Mouse (Mus musculus): ENCODE measurements at regions not wholly inside any gene's neighbourhood (a gene's known extent, or its start where the extent isn't known, plus 50 kb on each side); places are given as distances from the start of the nearest gene placed in this dataset.

GRCm38 (mm10) chr16:50753612-50754389 is 162.8 kb upstream of the Ccdc54 start:
- Histone ChIP-seq H3K4me2 (ENCODE audit: low read length) (no peak overlapping the region), H3K9ac (ENCODE audit: low read length) (no peak overlapping the region), H3K4me3 (ENCODE audit: low read depth, low read length) (no peak overlapping the region), H3K9me3 (ENCODE audit: control insufficient read depth, low read length) (no peaks in the 10 kb centered on the region), H3K27me3 (replicated peaks; ENCODE audit: control insufficient read depth, insufficient read depth, low read length) (no peaks in the 10 kb centered on the region), H3K27ac (ENCODE audit: low read depth) (no peak overlapping the region; the same call in 1 of the 2 replicates), H3K4me1 (replicated peaks; ENCODE audit: control insufficient read depth, insufficient read depth, low read length) (peaks cover 19% of the 10 kb centered on the region; the same call in 1 of the 2 replicates), H3K36me3 (ENCODE audit: control insufficient read depth, insufficient read depth, low read length) (no peaks in the 10 kb centered on the region)
- WGBS = 5% methylated on average over 3 of the region's 3 CpGs
- ATAC-seq (replicated peaks; ENCODE audit: low FRiP score, low TSS enrichment, low read depth) = no peak
- peak; percentile 61 for DNase-seq (ENCODE audit: low spot score)

DNA sequence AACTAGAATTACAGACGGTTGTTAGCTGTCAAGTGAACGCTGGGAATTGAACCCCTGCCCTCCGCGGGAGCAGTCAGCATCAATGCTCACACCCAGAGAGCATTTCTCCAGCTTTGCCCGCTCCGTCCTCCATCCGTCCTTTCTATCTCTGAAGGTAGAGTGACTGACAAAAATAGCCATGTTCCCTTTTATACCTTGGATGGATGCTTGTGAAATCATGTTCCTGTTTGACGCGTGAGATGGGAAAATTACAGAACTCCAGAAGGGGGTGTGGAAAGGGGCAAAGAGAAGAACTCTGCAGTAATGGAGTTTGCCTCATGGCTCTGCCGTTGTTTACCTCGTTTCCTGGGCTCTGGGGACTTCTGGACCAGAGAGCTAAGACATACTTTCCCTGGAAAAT is 162.1 kb upstream of the Ccdc54 start:
- Histone ChIP-seq H3K27me3 (replicated peaks; ENCODE audit: control insufficient read depth, insufficient read depth, low read length) (no peaks in the 10 kb centered on the region), H3K36me3 (ENCODE audit: control insufficient read depth, insufficient read depth, low read length) (no peaks in the 10 kb centered on the region), H3K4me3 (ENCODE audit: low read depth, low read length) (no peak overlapping the region), H3K4me2 (ENCODE audit: low read length) (no peak overlapping the region), H3K9ac (ENCODE audit: low read length) (no peak overlapping the region), H3K4me1 (replicated peaks; ENCODE audit: control insufficient read depth, insufficient read depth, low read length) (peaks cover 19% of the 10 kb centered on the region; the same call in 1 of the 2 replicates), H3K9me3 (ENCODE audit: control insufficient read depth, low read length) (no peaks in the 10 kb centered on the region), H3K27ac (ENCODE audit: low read depth) (no peak overlapping the region)
- no peak for DNase-seq (ENCODE audit: low spot score)
- ATAC-seq (replicated peaks; ENCODE audit: low FRiP score, low TSS enrichment, low read depth) = no peak
- WGBS = 82% methylated on average over 11 of the region's 11 CpGs

GRCm38 (mm10) chr16:50752277-50752600 is 161.3 kb upstream of the Ccdc54 start:
- Histone ChIP-seq H3K9me3 (ENCODE audit: control insufficient read depth, low read length) (no peaks in the 10 kb centered on the region), H3K9ac (ENCODE audit: low read length) (no peak overlapping the region), H3K27ac (ENCODE audit: low read depth) (no peak overlapping the region), H3K4me2 (ENCODE audit: low read length) (no peak overlapping the region), H3K27me3 (replicated peaks; ENCODE audit: control insufficient read depth, insufficient read depth, low read length) (no peaks in the 10 kb centered on the region), H3K4me3 (ENCODE audit: low read depth, low read length) (no peak overlapping the region), H3K4me1 (replicated peaks; ENCODE audit: control insufficient read depth, insufficient read depth, low read length) (peaks cover 19% of the 10 kb centered on the region; the same call in 1 of the 2 replicates), H3K36me3 (ENCODE audit: control insufficient read depth, insufficient read depth, low read length) (no peaks in the 10 kb centered on the region)
- DNase-seq (ENCODE audit: low spot score) = no peak
- WGBS = 71% methylated on average over 10 of the region's 10 CpGs
- ATAC-seq (replicated peaks; ENCODE audit: low FRiP score, low TSS enrichment, low read depth) = no peak

- no peak for DNase-seq (ENCODE audit: low spot score)
- Histone ChIP-seq H3K4me1 (replicated peaks; ENCODE audit: control insufficient read depth, insufficient read depth, low read length) (peaks cover 19% of the 10 kb centered on the region; the same call in 1 of the 2 replicates), H3K4me3 (ENCODE audit: low read depth, low read length) (no peak overlapping the region), H3K27me3 (replicated peaks; ENCODE audit: control insufficient read depth, insufficient read depth, low read length) (no peaks in the 10 kb centered on the region), H3K9ac (ENCODE audit: low read length) (no peak overlapping the region), H3K27ac (ENCODE audit: low read depth) (no peak overlapping the region), H3K36me3 (ENCODE audit: control insufficient read depth, insufficient read depth, low read length) (no peaks in the 10 kb centered on the region), H3K9me3 (ENCODE audit: control insufficient read depth, low read length) (no peaks in the 10 kb centered on the region), H3K4me2 (ENCODE audit: low read length) (no peak overlapping the region)
- no peak for ATAC-seq (replicated peaks; ENCODE audit: low FRiP score, low TSS enrichment, low read depth)
- WGBS = 68% methylated on average over 9 of the region's 9 CpGs
Measured at GRCm38 (mm10) chr16:50751495-50752276, 160.7 kb upstream of the Ccdc54 start.

DNA sequence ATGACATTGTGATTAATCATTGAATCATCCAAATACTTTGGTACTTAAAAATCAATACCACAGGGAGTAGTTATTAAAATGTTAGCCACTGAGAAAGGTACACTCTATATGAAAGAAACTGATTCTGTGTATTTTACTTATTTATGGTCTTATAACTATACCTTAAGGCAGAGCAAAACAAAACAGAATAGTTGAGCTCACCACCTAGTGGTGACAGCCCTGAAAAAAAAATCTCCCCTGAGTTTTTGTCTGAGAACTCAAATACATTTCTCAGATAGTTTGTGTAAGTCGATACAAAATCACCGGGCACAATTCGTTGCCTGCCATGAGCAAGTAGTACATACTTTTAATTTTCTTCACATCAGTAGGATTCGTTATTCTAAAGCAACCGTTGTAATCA is 156.7 kb upstream of the Ccdc54 start:
- Histone ChIP-seq H3K4me1 (replicated peaks; ENCODE audit: control insufficient read depth, insufficient read depth, low read length) (peaks cover 5% of the 10 kb centered on the region; the same call in 1 of the 2 replicates), H3K4me3 (ENCODE audit: low read depth, low read length) (no peak overlapping the region), H3K27ac (ENCODE audit: low read depth) (no peak overlapping the region), H3K9ac (ENCODE audit: low read length) (no peak overlapping the region), H3K27me3 (replicated peaks; ENCODE audit: control insufficient read depth, insufficient read depth, low read length) (no peaks in the 10 kb centered on the region), H3K36me3 (ENCODE audit: control insufficient read depth, insufficient read depth, low read length) (no peaks in the 10 kb centered on the region), H3K4me2 (ENCODE audit: low read length) (no peak overlapping the region), H3K9me3 (ENCODE audit: control insufficient read depth, low read length) (no peaks in the 10 kb centered on the region)
- DNase-seq (ENCODE audit: low spot score) = no peak
- 94% methylated on average over 5 of the region's 5 CpGs for WGBS
- ATAC-seq (replicated peaks; ENCODE audit: low FRiP score, low TSS enrichment, low read depth) = no peak

DNA sequence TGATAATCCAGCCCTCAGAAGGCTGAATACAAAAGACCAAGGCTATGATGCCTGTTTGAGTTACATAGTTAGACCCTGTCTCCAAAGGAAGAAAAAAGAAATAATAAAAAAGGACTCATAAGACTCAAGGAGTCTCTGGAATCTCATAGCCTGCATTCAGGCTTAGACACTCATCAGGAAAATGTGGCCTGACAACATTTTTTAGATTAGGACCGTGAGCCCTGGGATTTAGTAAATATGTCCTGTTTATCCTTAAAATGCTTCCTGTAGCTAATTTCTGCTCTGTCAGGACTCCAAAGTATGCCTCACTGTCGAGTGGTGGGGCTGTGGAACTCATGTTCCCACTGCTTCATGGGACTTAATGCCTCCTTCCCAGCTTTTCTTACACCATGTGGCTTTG is 154.8 kb upstream of the Ccdc54 start:
- Histone ChIP-seq H3K9ac (ENCODE audit: low read length) (no peak overlapping the region), H3K4me3 (ENCODE audit: low read depth, low read length) (no peak overlapping the region)
- ATAC-seq (replicated peaks; ENCODE audit: low FRiP score, low TSS enrichment, low read depth) = no peak

DNA sequence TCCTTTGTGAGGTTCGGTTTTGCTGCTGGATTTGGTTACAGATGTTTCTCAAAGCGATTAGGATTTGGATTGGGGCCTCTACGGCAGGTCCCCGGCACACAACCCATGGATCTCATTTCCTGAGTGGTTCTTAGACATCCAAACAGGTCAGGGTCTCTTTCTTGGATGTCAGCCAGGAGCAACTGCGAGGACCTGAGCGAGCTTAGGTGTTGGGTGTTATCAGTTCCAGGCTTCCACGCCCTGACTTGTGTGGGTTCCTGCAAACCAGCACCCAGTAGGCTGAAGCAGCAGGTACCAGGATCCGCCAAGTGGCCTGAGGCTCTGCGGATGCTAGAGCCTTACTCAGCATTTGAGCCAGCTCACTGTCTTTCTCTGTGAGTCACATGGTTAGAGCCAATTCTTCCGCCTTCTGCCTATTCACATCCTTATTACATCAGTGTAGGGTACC is 146.5 kb upstream of the Ccdc54 start:
- Histone ChIP-seq H3K36me3 (ENCODE audit: control insufficient read depth, insufficient read depth, low read length) (no peaks in the 10 kb centered on the region), H3K27me3 (replicated peaks; ENCODE audit: control insufficient read depth, insufficient read depth, low read length) (no peaks in the 10 kb centered on the region), H3K4me3 (ENCODE audit: low read depth, low read length) (peak overlapping the region; percentile 38), H3K4me2 (ENCODE audit: low read length) (peak overlapping the region; percentile 64), H3K27ac (ENCODE audit: low read depth) (no peak overlapping the region), H3K9ac (ENCODE audit: low read length) (peak overlapping the region; percentile 47), H3K4me1 (replicated peaks; ENCODE audit: control insufficient read depth, insufficient read depth, low read length) (0 out of 2 replicates have a peak, but pooled peaks cover 4% of the 10 kb centered on the region), H3K9me3 (ENCODE audit: control insufficient read depth, low read length) (no peaks in the 10 kb centered on the region)
- DNase-seq (ENCODE audit: low spot score) (peak; percentile 70), ATAC-seq (replicated peaks; ENCODE audit: low FRiP score, low TSS enrichment, low read depth) (0 out of 2 replicates have a peak, but pooled peaks have one; percentile 14)
- 27% methylated on average over 10 of the region's 10 CpGs for WGBS

More for the DNA sequence above, 154.8 kb upstream of the Ccdc54 start:
- H3K36me3 ChIP-seq (ENCODE audit: control insufficient read depth, insufficient read depth, low read length) = no peaks in the 10 kb centered on the region
- no peak overlapping the region for H3K4me2 ChIP-seq (ENCODE audit: low read length)
- H3K27me3 ChIP-seq (replicated peaks; ENCODE audit: control insufficient read depth, insufficient read depth, low read length) = no peaks in the 10 kb centered on the region
- 36% methylated on average over 2 of the region's 2 CpGs for WGBS
- no peak for DNase-seq (ENCODE audit: low spot score)
- H3K9me3 ChIP-seq (ENCODE audit: control insufficient read depth, low read length) = no peaks in the 10 kb centered on the region
- no peaks in the 10 kb centered on the region for H3K4me1 ChIP-seq (replicated peaks; ENCODE audit: control insufficient read depth, insufficient read depth, low read length)
- H3K27ac ChIP-seq (ENCODE audit: low read depth) = no peak overlapping the region

DNA sequence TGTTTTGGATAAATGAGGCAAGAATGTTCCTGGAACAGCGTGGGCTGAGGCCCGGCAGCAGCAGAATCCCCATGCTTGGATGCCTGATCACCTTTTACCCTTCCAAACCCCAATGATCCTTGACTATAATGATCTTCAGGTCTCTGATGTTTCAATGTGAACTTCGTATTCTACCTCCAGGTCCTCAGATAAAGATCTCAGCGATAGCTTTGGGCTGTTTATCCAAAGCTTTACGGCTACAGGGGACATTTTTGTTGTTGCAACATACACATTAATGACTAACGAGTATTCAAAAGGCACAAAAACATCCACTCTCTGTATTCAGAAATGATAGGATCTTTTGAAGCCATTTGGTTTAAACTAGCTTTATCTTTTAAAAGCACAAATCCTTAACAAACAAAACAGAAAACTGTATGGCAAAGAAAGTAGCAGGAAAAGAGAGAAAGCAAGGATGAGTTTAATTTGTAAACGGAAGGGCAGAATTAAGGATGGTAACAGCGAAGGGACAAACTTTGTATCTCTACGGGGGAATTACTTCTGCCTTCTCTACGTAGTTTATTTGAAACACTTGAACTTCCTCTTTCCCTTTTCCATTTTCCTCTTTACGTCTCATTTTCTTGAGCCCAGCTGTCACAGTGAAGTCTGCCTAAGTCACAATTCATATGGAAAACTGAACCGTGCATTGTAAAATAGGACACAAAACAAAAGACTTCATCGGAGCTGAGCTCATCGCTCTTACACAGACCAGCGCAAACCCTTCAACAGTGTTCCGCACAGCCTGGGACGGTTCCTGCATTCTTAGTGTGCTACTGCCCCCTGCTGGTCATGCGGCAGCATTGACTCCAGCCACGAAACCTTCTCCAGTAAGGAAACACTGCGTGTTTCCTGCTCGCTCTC is 145.4 kb upstream of the Ccdc54 start:
- H3K27ac ChIP-seq (ENCODE audit: low read depth) = no peak overlapping the region
- H3K9me3 ChIP-seq (ENCODE audit: control insufficient read depth, low read length) = no peaks in the 10 kb centered on the region
- DNase-seq (ENCODE audit: low spot score) (peak; percentile 93), ATAC-seq (replicated peaks; ENCODE audit: low FRiP score, low TSS enrichment, low read depth) (peak; percentile 84)
- WGBS = 8% methylated on average over 21 of the region's 21 CpGs
- H3K27me3 ChIP-seq (replicated peaks; ENCODE audit: control insufficient read depth, insufficient read depth, low read length) = no peaks in the 10 kb centered on the region
- peak overlapping the region; percentile 47 for H3K9ac ChIP-seq (ENCODE audit: low read length)
- H3K4me2 ChIP-seq (ENCODE audit: low read length) = peak overlapping the region; percentile 64
- H3K4me3 ChIP-seq (ENCODE audit: low read depth, low read length) = peak overlapping the region; percentile 38
- no peaks in the 10 kb centered on the region for H3K36me3 ChIP-seq (ENCODE audit: control insufficient read depth, insufficient read depth, low read length)
- 0 out of 2 replicates have a peak, but pooled peaks cover 4% of the 10 kb centered on the region for H3K4me1 ChIP-seq (replicated peaks; ENCODE audit: control insufficient read depth, insufficient read depth, low read length)

Data from intestine, embryonic 14.5 days (tissue).